In the genomic region with DNA sequence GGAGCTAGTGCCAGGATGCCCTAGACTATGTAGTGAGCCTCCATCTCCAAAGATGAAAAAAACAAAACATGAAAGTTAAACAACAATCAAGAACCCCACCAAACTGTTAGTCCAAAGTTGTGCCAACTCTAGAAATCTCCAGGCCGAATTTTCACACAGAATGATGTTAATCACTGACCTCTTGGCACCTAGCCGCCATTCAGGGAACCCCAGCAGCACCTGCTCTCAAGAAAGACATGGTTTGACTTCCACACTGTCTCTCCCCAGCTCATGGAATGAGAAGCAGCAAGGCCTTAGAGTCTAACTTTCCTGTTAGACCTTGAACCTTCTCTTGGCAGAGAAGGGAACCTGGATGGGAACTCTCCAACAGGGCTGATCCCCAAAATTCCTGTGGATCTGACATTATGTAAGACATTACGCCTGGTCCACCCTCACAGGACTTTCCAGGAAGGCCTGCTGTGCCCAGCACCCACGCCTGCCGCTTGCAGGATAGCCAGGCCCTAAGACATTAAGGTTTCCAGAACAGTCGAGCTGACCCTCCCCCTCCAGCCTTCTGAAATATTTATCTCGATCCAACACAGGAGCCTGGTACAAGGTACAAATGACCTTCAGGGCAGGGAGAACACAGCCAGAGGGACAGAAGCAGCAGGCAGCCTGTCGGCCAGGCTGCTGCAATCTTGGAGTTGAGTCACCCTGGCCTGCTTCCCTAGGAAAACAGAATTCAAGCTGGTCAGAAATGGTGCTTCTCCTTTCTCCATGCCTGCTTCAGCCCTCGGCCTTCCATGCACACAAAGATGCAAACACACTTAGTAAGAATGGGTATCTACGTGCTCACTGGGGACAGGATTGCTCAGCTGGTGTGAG, we compare ENCODE assay signal across 9 mouse cellular contexts. TPM values are rescaled to one million over a fixed set of nuclear protein-coding genes. Genes with fewer than 3 reads are reported as not detected.
DNase-seq lines count a peak whose midpoint lies in the region; ATAC-seq and TF ChIP-seq lines count a peak whose summit lies in the region.
"Had no signal": no experiment of that assay in that cellular context is flagged by ENCODE, and none has a peak within 500 bp of the region (broad histone marks: within the 10 kb centered on the region; RNA-seq: fewer than 3 reads in every experiment).

No protein-coding gene starts in this region.

- no peak for TF ChIP-seq CTCF in liver, adult 2 months (IDR thresholded peaks at IDR 0.05; ENCODE audit: low read depth, low read length)
- no peak for TF ChIP-seq CTCF in cerebellum, adult 2 months (IDR thresholded peaks at IDR 0.05; ENCODE audit: borderline replicate concordance, insufficient read depth, low read depth, low read length)
- 0 out of 2 replicates have a peak, but pooled peaks have one; percentile 16 for TF ChIP-seq CTCF in small intestine, adult 2 months (IDR thresholded peaks at IDR 0.05; ENCODE audit: extremely low read depth, insufficient read length, insufficient replicate concordance, low read depth, low read length)
- TF ChIP-seq CTCF in midbrain, postnatal 0 days (IDR thresholded peaks at IDR 0.05) = no peak

- no peak for TF ChIP-seq POLR2A in liver, adult 2 months (IDR thresholded peaks at IDR 0.05; ENCODE audit: extremely low read depth, insufficient read depth, low read length)
- TF ChIP-seq POLR2A in cerebellum, adult 2 months (IDR thresholded peaks at IDR 0.05; ENCODE audit: borderline replicate concordance, insufficient read depth, low read length) = no peak; the same call in 1 of the 2 replicates
- TF ChIP-seq POLR2A in small intestine, adult 2 months (IDR thresholded peaks at IDR 0.05; ENCODE audit: low read depth, low read length) = no peak

- H3K4me3 ChIP-seq in liver, adult 2 months (ENCODE audit: insufficient read depth, low read depth, low read length) = peak overlapping the region; percentile 24; the same call in 1 of the 2 replicates
- H3K4me3 ChIP-seq in cerebellum, adult 2 months (replicated peaks; ENCODE audit: insufficient read depth, low read depth, low read length) = no peak overlapping the region
- no peak overlapping the region for H3K4me3 ChIP-seq in small intestine, adult 2 months (ENCODE audit: low read depth, low read length)
- H3K4me3 ChIP-seq in midbrain, postnatal 0 days (ENCODE audit: low read depth, low read length) = no peak overlapping the region

- H3K9ac ChIP-seq in liver, adult 2 months (ENCODE audit: low read depth, low read length) = peak overlapping the region; percentile 63
- H3K9ac ChIP-seq in midbrain, postnatal 0 days (replicated peaks; ENCODE audit: low read length, poor library complexity, severe bottlenecking) = no peak overlapping the region
- H3K9ac ChIP-seq: lung, embryonic 14.5 days had no signal

- H3K79me2 ChIP-seq in liver, adult 2 months (ENCODE audit: control insufficient read depth, insufficient read depth, low read length) = no peaks in the 10 kb centered on the region

- peak; percentile 94 for DNase-seq in liver, adult 2 months (ENCODE audit: extremely low read depth, low read depth, low spot score)
- no peak for DNase-seq in liver
- DNase-seq in cerebellum, adult 2 months = peak; percentile 62 to 75
- peak; percentile 16 for DNase-seq in heart, postnatal 25 days (ENCODE audit: low spot score)
- DNase-seq in midbrain, postnatal 0 days (ENCODE audit: low spot score) = no peak
- DNase-seq in left cerebral cortex, adult 8-10 months (ENCODE audit: low spot score in 2 of 2) = no peak
- no peak for DNase-seq in ovary, postnatal 10 days (ENCODE audit: low spot score)
- DNase-seq: lung, embryonic 14.5 days had no signal

- H3K4me2 ChIP-seq in midbrain, postnatal 0 days (ENCODE audit: low read depth, low read length, poor library complexity, severe bottlenecking) = no peak overlapping the region
- H3K4me2 ChIP-seq: lung, embryonic 14.5 days had no signal

- peak overlapping the region; percentile 83 for H3K27ac ChIP-seq in liver, adult 2 months (replicated peaks; ENCODE audit: insufficient read depth, low read depth, low read length)
- H3K27ac ChIP-seq in cerebellum, adult 2 months (ENCODE audit: insufficient read depth, low read length) = peak overlapping the region; percentile 70
- H3K27ac ChIP-seq in small intestine, adult 2 months (ENCODE audit: insufficient read depth, low read depth, low read length) = no peak overlapping the region
- H3K27ac ChIP-seq in midbrain, postnatal 0 days (ENCODE audit: low read depth, low read length) = no peak overlapping the region

- intact Hi-C loops in heart, postnatal 25 days (cut with DNase I) = no loop called here

- no peaks in the 10 kb centered on the region for H3K9me3 ChIP-seq in midbrain, postnatal 0 days (ENCODE audit: low read length)

- no peaks in the 10 kb centered on the region for H3K36me3 ChIP-seq in liver, adult 2 months (ENCODE audit: control insufficient read depth, insufficient read depth, low read length)
- H3K36me3 ChIP-seq in small intestine, adult 2 months (ENCODE audit: control insufficient read depth, insufficient read depth, low read length) = no peaks in the 10 kb centered on the region
- H3K36me3 ChIP-seq in midbrain, postnatal 0 days (ENCODE audit: insufficient read depth, low read length) = no peaks in the 10 kb centered on the region

- WGBS in liver, adult 2 months = 22% methylated on average over 10 of the region's 10 CpGs
- WGBS in cerebellum, adult 2 months = 20% methylated on average over 10 of the region's 10 CpGs
- WGBS in small intestine, adult 2 months = 35% methylated on average over 10 of the region's 10 CpGs
- WGBS in midbrain, postnatal 0 days = 66% methylated on average over 10 of the region's 10 CpGs

- no peaks in the 10 kb centered on the region for H3K27me3 ChIP-seq in liver, adult 2 months (ENCODE audit: control insufficient read depth, insufficient read depth, low read length)
- H3K27me3 ChIP-seq in cerebellum, adult 2 months (ENCODE audit: control insufficient read depth, insufficient read depth, low read length) = no peaks in the 10 kb centered on the region
- H3K27me3 ChIP-seq in small intestine, adult 2 months (ENCODE audit: control insufficient read depth, insufficient read depth, low read length) = no peaks in the 10 kb centered on the region
- H3K27me3 ChIP-seq in midbrain, postnatal 0 days (ENCODE audit: insufficient read depth, low read length) = no peaks in the 10 kb centered on the region

- ATAC-seq in midbrain, postnatal 0 days (ENCODE audit: low FRiP score) = no peak

- peaks cover 16% of the 10 kb centered on the region for H3K4me1 ChIP-seq in liver, adult 2 months (ENCODE audit: control insufficient read depth, insufficient read depth, low read length)
- peaks cover 17% of the 10 kb centered on the region for H3K4me1 ChIP-seq in cerebellum, adult 2 months (ENCODE audit: control insufficient read depth, insufficient read depth, low read length)
- peaks cover 6% of the 10 kb centered on the region; the same call in 1 of the 2 replicates for H3K4me1 ChIP-seq in small intestine, adult 2 months (ENCODE audit: control insufficient read depth, insufficient read depth, insufficient read length, low read length)
- H3K4me1 ChIP-seq in midbrain, postnatal 0 days (ENCODE audit: insufficient read depth, low read length) = no peaks in the 10 kb centered on the region

RNA-seq across cellular contexts. Expression of a gene that starts 12.3 kb away (rescaled TPM):
- total RNA-seq in liver, adult 2 months (2014; rRNA removed) = 5.0 and 7.9 TPM in 2 replicates
- 17.5 and 18.7 TPM in 2 replicates for polyA plus RNA-seq in liver, adult 2 months (2012; rRNA removed)
- 34.1 TPM in 2 replicates for polyA plus RNA-seq in cerebellum, adult 2 months (2012; rRNA removed)
- total RNA-seq in heart, postnatal 25 days (2021) = 10 to 100 TPM; 15.4 to 15.6 TPM
- polyA plus RNA-seq in small intestine, adult 2 months (2012; rRNA removed) = 42.7 and 79.6 TPM in 2 replicates
- 45.9 and 48.2 TPM in 2 replicates for total RNA-seq in midbrain, postnatal 0 days (2014; rRNA removed)
- 1.7 TPM in 2 replicates for polyA plus RNA-seq in midbrain, postnatal 0 days (2015; fragmentation: Nextera tagmentation; extraction: Ambion mirVana)
- total RNA-seq in left cerebral cortex, adult 8-10 months (2022) = 10 to 100 TPM; 31.1 to 35.0 (median 32.7) TPM

RNA-seq across cellular contexts. Expression of a gene that starts 49.6 kb away (rescaled TPM):
- 252 and 306 TPM in 2 replicates for total RNA-seq in liver, adult 2 months (2014; rRNA removed)
- 212 and 246 TPM in 2 replicates for polyA plus RNA-seq in liver, adult 2 months (2012; rRNA removed)
- polyA plus RNA-seq in cerebellum, adult 2 months (2012; rRNA removed) = 52.4 and 54.0 TPM in 2 replicates
- 10 to 100 TPM; 56.1 to 58.0 TPM for total RNA-seq in heart, postnatal 25 days (2021)
- polyA plus RNA-seq in small intestine, adult 2 months (2012; rRNA removed) = 43.4 and 112 TPM in 2 replicates
- 39.0 and 42.5 TPM in 2 replicates for total RNA-seq in midbrain, postnatal 0 days (2014; rRNA removed)
- 25.3 and 26.6 TPM in 2 replicates for polyA plus RNA-seq in midbrain, postnatal 0 days (2015; fragmentation: Nextera tagmentation; extraction: Ambion mirVana)
- total RNA-seq in left cerebral cortex, adult 8-10 months (2022) = 10 to 100 TPM; 41.3 to 48.9 (median 44.7) TPM

Comparison
In these comparisons a context has a peak if more than half of its experiments do, and no peak if none do; other contexts are left out.
1. DNase-seq: peak in liver, adult 2 months (single experiment), cerebellum, adult 2 months (2 of 2) and heart, postnatal 25 days (single experiment); none in liver (single experiment), midbrain, postnatal 0 days (single experiment), left cerebral cortex, adult 8-10 months (0 of 2) and ovary, postnatal 10 days (single experiment).
2. H3K27ac ChIP-seq: peak in liver, adult 2 months (single experiment) and cerebellum, adult 2 months (single experiment); none in small intestine, adult 2 months (single experiment) and midbrain, postnatal 0 days (single experiment).